Mouse (Mus musculus): ENCODE results near the gene Bcl2l13. TPM values are rescaled to one million over a fixed set of nuclear protein-coding genes. Genes with fewer than 3 reads are reported as not detected.

Bcl2l13 gene
- polyA plus RNA-seq, 1 experiment from 2014 or later: 49.4 TPM

- H3K4me3 ChIP-seq (ENCODE audit: low read depth, low read length): no peak overlapping the region
- DNase-seq (ENCODE audit: low spot score): no peak
- H3K9me3 ChIP-seq (ENCODE audit: control insufficient read depth, low read length): no peaks in the 10 kb centered on the region
- WGBS: 86% methylated on average over 16 of the region's 16 CpGs
- no peak overlapping the region for H3K4me2 ChIP-seq (ENCODE audit: low read depth)
- no peak for ATAC-seq (ENCODE audit: insufficient read depth, low FRiP score, low TSS enrichment)
- H3K27me3 ChIP-seq (ENCODE audit: control insufficient read depth, insufficient read depth, low read length): no peaks in the 10 kb centered on the region
- H3K36me3 ChIP-seq (ENCODE audit: control insufficient read depth, insufficient read depth, low read length): peaks cover 3% of the 10 kb centered on the region; the same call in 1 of the 2 replicates
- no peak overlapping the region for H3K9ac ChIP-seq (ENCODE audit: low read length)
- H3K27ac ChIP-seq (ENCODE audit: low read depth, low read length): no peak overlapping the region
- H3K4me1 ChIP-seq (ENCODE audit: control insufficient read depth, insufficient read depth, low read length): no peaks in the 10 kb centered on the region
These were observed 101.1 kb downstream of the Bcl2l13 start for GRCm38 (mm10) chr6:120937104-120937617.

- Histone ChIP-seq H3K36me3 (ENCODE audit: control insufficient read depth, insufficient read depth, low read length) (no peaks in the 10 kb centered on the region), H3K9ac (ENCODE audit: low read length) (no peak overlapping the region), H3K4me3 (ENCODE audit: low read depth, low read length) (no peak overlapping the region), H3K27ac (ENCODE audit: low read depth, low read length) (no peak overlapping the region), H3K4me1 (ENCODE audit: control insufficient read depth, insufficient read depth, low read length) (no peaks in the 10 kb centered on the region), H3K9me3 (ENCODE audit: control insufficient read depth, low read length) (no peaks in the 10 kb centered on the region), H3K27me3 (ENCODE audit: control insufficient read depth, insufficient read depth, low read length) (no peaks in the 10 kb centered on the region), H3K4me2 (ENCODE audit: low read depth) (no peak overlapping the region)
- no peak for DNase-seq (ENCODE audit: low spot score)
- WGBS: 86% methylated on average over 11 of the region's 11 CpGs
- no peak for ATAC-seq (ENCODE audit: insufficient read depth, low FRiP score, low TSS enrichment)
These were observed 102.1 kb downstream of the Bcl2l13 start for GRCm38 (mm10) chr6:120937999-120938608.

GRCm38 (mm10) chr6:120938763-120939450 is 102.9 kb downstream of the Bcl2l13 start:
- H3K9me3 ChIP-seq (ENCODE audit: control insufficient read depth, low read length): no peaks in the 10 kb centered on the region
- H3K4me2 ChIP-seq (ENCODE audit: low read depth): no peak overlapping the region
- no peaks in the 10 kb centered on the region for H3K27me3 ChIP-seq (ENCODE audit: control insufficient read depth, insufficient read depth, low read length)
- H3K36me3 ChIP-seq (ENCODE audit: control insufficient read depth, insufficient read depth, low read length): no peaks in the 10 kb centered on the region
- H3K4me1 ChIP-seq (ENCODE audit: control insufficient read depth, insufficient read depth, low read length): no peaks in the 10 kb centered on the region
- WGBS: 93% methylated on average over 12 of the region's 12 CpGs
- DNase-seq (ENCODE audit: low spot score): no peak
- H3K4me3 ChIP-seq (ENCODE audit: low read depth, low read length): no peak overlapping the region
- ATAC-seq (ENCODE audit: insufficient read depth, low FRiP score, low TSS enrichment): no peak
- no peak overlapping the region for H3K9ac ChIP-seq (ENCODE audit: low read length)
- H3K27ac ChIP-seq (ENCODE audit: low read depth, low read length): no peak overlapping the region

- Histone ChIP-seq H3K27me3 (ENCODE audit: control insufficient read depth, insufficient read depth, low read length) (no peaks in the 10 kb centered on the region), H3K36me3 (ENCODE audit: control insufficient read depth, insufficient read depth, low read length) (no peaks in the 10 kb centered on the region), H3K4me2 (ENCODE audit: low read depth) (no peak overlapping the region), H3K9ac (ENCODE audit: low read length) (no peak overlapping the region), H3K27ac (ENCODE audit: low read depth, low read length) (no peak overlapping the region), H3K4me3 (ENCODE audit: low read depth, low read length) (no peak overlapping the region), H3K4me1 (ENCODE audit: control insufficient read depth, insufficient read depth, low read length) (no peaks in the 10 kb centered on the region), H3K9me3 (ENCODE audit: control insufficient read depth, low read length) (no peaks in the 10 kb centered on the region)
- DNase-seq (ENCODE audit: low spot score): no peak
- no peak for ATAC-seq (ENCODE audit: insufficient read depth, low FRiP score, low TSS enrichment)
- 92% methylated on average over 3 of the region's 3 CpGs for WGBS
These were observed 103.8 kb downstream of the Bcl2l13 start for GRCm38 (mm10) chr6:120939783-120940182.

GRCm38 (mm10) chr6:120940446-120941083 is 104.6 kb downstream of the Bcl2l13 start:
- no peak overlapping the region for H3K4me2 ChIP-seq (ENCODE audit: low read depth)
- H3K4me1 ChIP-seq (ENCODE audit: control insufficient read depth, insufficient read depth, low read length): no peaks in the 10 kb centered on the region
- WGBS: 90% methylated on average over 7 of the region's 7 CpGs
- H3K36me3 ChIP-seq (ENCODE audit: control insufficient read depth, insufficient read depth, low read length): no peaks in the 10 kb centered on the region
- no peak overlapping the region for H3K27ac ChIP-seq (ENCODE audit: low read depth, low read length)
- H3K9ac ChIP-seq (ENCODE audit: low read length): no peak overlapping the region
- no peaks in the 10 kb centered on the region for H3K9me3 ChIP-seq (ENCODE audit: control insufficient read depth, low read length)
- H3K27me3 ChIP-seq (ENCODE audit: control insufficient read depth, insufficient read depth, low read length): no peaks in the 10 kb centered on the region
- no peak overlapping the region for H3K4me3 ChIP-seq (ENCODE audit: low read depth, low read length)
- no peak for ATAC-seq (ENCODE audit: insufficient read depth, low FRiP score, low TSS enrichment)
- DNase-seq (ENCODE audit: low spot score): no peak

GRCm38 (mm10) chr6:120941084-120941481 is 105.1 kb downstream of the Bcl2l13 start:
- no peak overlapping the region for H3K9ac ChIP-seq (ENCODE audit: low read length)
- ATAC-seq (ENCODE audit: insufficient read depth, low FRiP score, low TSS enrichment) (no peak), DNase-seq (ENCODE audit: low spot score) (no peak)
- no peak overlapping the region for H3K27ac ChIP-seq (ENCODE audit: low read depth, low read length)
- H3K4me2 ChIP-seq (ENCODE audit: low read depth): no peak overlapping the region
- H3K4me3 ChIP-seq (ENCODE audit: low read depth, low read length): no peak overlapping the region
- no peaks in the 10 kb centered on the region for H3K36me3 ChIP-seq (ENCODE audit: control insufficient read depth, insufficient read depth, low read length)
- H3K9me3 ChIP-seq (ENCODE audit: control insufficient read depth, low read length): no peaks in the 10 kb centered on the region
- H3K27me3 ChIP-seq (ENCODE audit: control insufficient read depth, insufficient read depth, low read length): no peaks in the 10 kb centered on the region
- H3K4me1 ChIP-seq (ENCODE audit: control insufficient read depth, insufficient read depth, low read length): no peaks in the 10 kb centered on the region
- WGBS: 84% methylated on average over 7 of the region's 7 CpGs

- H3K9me3 ChIP-seq (ENCODE audit: control insufficient read depth, low read length): no peaks in the 10 kb centered on the region
- no peak overlapping the region for H3K4me3 ChIP-seq (ENCODE audit: low read depth, low read length)
- no peak for ATAC-seq (ENCODE audit: insufficient read depth, low FRiP score, low TSS enrichment)
- H3K36me3 ChIP-seq (ENCODE audit: control insufficient read depth, insufficient read depth, low read length): no peaks in the 10 kb centered on the region
- H3K4me1 ChIP-seq (ENCODE audit: control insufficient read depth, insufficient read depth, low read length): no peaks in the 10 kb centered on the region
- DNase-seq (ENCODE audit: low spot score): no peak
- 96% methylated on average over 13 of the region's 13 CpGs for WGBS
- no peak overlapping the region for H3K9ac ChIP-seq (ENCODE audit: low read length)
- H3K4me2 ChIP-seq (ENCODE audit: low read depth): no peak overlapping the region
- no peaks in the 10 kb centered on the region for H3K27me3 ChIP-seq (ENCODE audit: control insufficient read depth, insufficient read depth, low read length)
- no peak overlapping the region for H3K27ac ChIP-seq (ENCODE audit: low read depth, low read length)
These were observed 105.6 kb downstream of the Bcl2l13 start for GRCm38 (mm10) chr6:120941575-120941974.
